In genomic region chr9:37528225-37528970, GRCm38 (mm10) we compare ENCODE assay signal across 7 mouse cellular contexts. TPM values are rescaled to one million over a fixed set of nuclear protein-coding genes. Genes with fewer than 3 reads are reported as not detected.
DNase-seq lines count a peak whose midpoint lies in the region; ATAC-seq and TF ChIP-seq lines count a peak whose summit lies in the region.

No protein-coding gene starts in this region.

- no peak for TF ChIP-seq POLR2A in cortical plate, adult 2 months (IDR thresholded peaks at IDR 0.05; ENCODE audit: extremely low read depth, insufficient read depth, low read length)

- H3K4me1 ChIP-seq in cortical plate, adult 2 months (ENCODE audit: control insufficient read depth, insufficient read depth, low read length), result peaks cover 2% of the 10 kb centered on the region; the same call in 1 of the 2 replicates
- peaks cover 24% of the 10 kb centered on the region; the same call in 1 of the 2 replicates for H3K4me1 ChIP-seq in kidney, embryonic 14.5 days (ENCODE audit: control insufficient read depth, insufficient read depth, low read length)

- no peak for TF ChIP-seq CTCF in cortical plate, adult 2 months (IDR thresholded peaks at IDR 0.05; ENCODE audit: extremely low read depth, insufficient read depth, low read length)

- intact Hi-C loops in left cerebral cortex, postnatal 25 days (cut with DNase I), result no loop called here

- peaks cover 4% of the 10 kb centered on the region; the same call in 1 of the 2 replicates for H3K36me3 ChIP-seq in kidney, embryonic 14.5 days (ENCODE audit: control insufficient read depth, insufficient read depth, low read length)

- H3K4me3 ChIP-seq in cortical plate, adult 2 months (ENCODE audit: insufficient read depth, low read length), result peak overlapping the region; percentile 30
- peak overlapping the region; percentile 38 for H3K4me3 ChIP-seq in kidney, embryonic 14.5 days (ENCODE audit: low read length)

- peak overlapping the region; percentile 42; the same call in 1 of the 2 replicates for H3K9ac ChIP-seq in kidney, embryonic 14.5 days (ENCODE audit: low read depth, low read length)

- no peaks in the 10 kb centered on the region for H3K9me3 ChIP-seq in kidney, embryonic 14.5 days (ENCODE audit: control insufficient read depth, low read length)

- H3K27me3 ChIP-seq in kidney, embryonic 14.5 days (ENCODE audit: control insufficient read depth, insufficient read depth, low read length), result peaks cover 55% of the 10 kb centered on the region

- no peak for ATAC-seq in kidney, embryonic 14.5 days (ENCODE audit: low FRiP score, low TSS enrichment)

- peak overlapping the region; percentile 39 for H3K4me2 ChIP-seq in kidney, embryonic 14.5 days (replicated peaks; ENCODE audit: low read depth, low read length)

- DNase-seq in heart, adult 8-10 months (ENCODE audit: low spot score), result peak; percentile 82
- peak; percentile 76 for DNase-seq in lung, postnatal 25 days (ENCODE audit: low spot score)
- no peak for DNase-seq in right cerebral cortex, postnatal 14 days
- DNase-seq in retina, postnatal 1 day, result no peak
- DNase-seq in left cerebral cortex, postnatal 25 days (ENCODE audit: low spot score in 2 of 2), result no peak

- peak overlapping the region; percentile 13 for H3K27ac ChIP-seq in cortical plate, adult 2 months (ENCODE audit: insufficient read depth, low read length)
- peak overlapping the region; percentile 65; the same call in 1 of the 2 replicates for H3K27ac ChIP-seq in kidney, embryonic 14.5 days (ENCODE audit: low read depth, low read length)

- 23% methylated on average over 9 of the region's 9 CpGs for WGBS in kidney, embryonic 14.5 days

RNA-seq across cellular contexts. Expression of gene Esam, which starts 0.5 kb away (rescaled TPM):
- 35.1 and 36.6 TPM in 2 replicates for polyA plus RNA-seq in cortical plate, adult 2 months (2012; rRNA removed)
- total RNA-seq in heart, adult 8-10 months (2022), result 10 to 100 TPM; 53.1 to 62.0 (median 57.0) TPM
- polyA plus RNA-seq in kidney, embryonic 14.5 days (2014; fragmentation: Nextera tagmentation; extraction: Ambion mirVana), result 49.7 and 61.8 TPM in 2 replicates
- 10 to 100 TPM; 20.2 to 21.6 TPM for total RNA-seq in left cerebral cortex, postnatal 25 days (2021)

RNA-seq across cellular contexts. Expression of gene Vsig2, which starts 10.7 kb away (rescaled TPM):
- polyA plus RNA-seq in cortical plate, adult 2 months (2012; rRNA removed), result 6.6 and 7.6 TPM in 2 replicates
- 1 to 10 TPM; 1.9 to 5.2 (median 3.7) TPM for total RNA-seq in heart, adult 8-10 months (2022)
- 1.1 and 1.3 TPM in 2 replicates for polyA plus RNA-seq in kidney, embryonic 14.5 days (2014; fragmentation: Nextera tagmentation; extraction: Ambion mirVana)
- 1 to 10 TPM; 3.5 to 4.4 TPM for total RNA-seq in left cerebral cortex, postnatal 25 days (2021)

RNA-seq across cellular contexts. Expression of gene Nrgn, which starts 24.3 kb away (rescaled TPM):
- polyA plus RNA-seq in cortical plate, adult 2 months (2012; rRNA removed), result 2,488 and 2,563 TPM in 2 replicates
- 10 to 100 TPM in 2 of 4 experiments, 1 to 10 TPM in 2; 4.8 to 11.7 (median 8.5) TPM for total RNA-seq in heart, adult 8-10 months (2022)
- polyA plus RNA-seq in kidney, embryonic 14.5 days (2014; fragmentation: Nextera tagmentation; extraction: Ambion mirVana), result 3.1 and 3.4 TPM in 2 replicates
- 1,000 to 10,000 TPM; 2,274 to 2,374 TPM for total RNA-seq in left cerebral cortex, postnatal 25 days (2021)

RNA-seq across cellular contexts. Expression of gene Siae, which starts 27.1 kb away (rescaled TPM):
- polyA plus RNA-seq in cortical plate, adult 2 months (2012; rRNA removed), result 22.2 and 24.2 TPM in 2 replicates
- total RNA-seq in heart, adult 8-10 months (2022), result 10 to 100 TPM in 1 of 4 experiments, 1 to 10 TPM in 3; 8.4 to 10.0 (median 9.1) TPM
- 6.8 and 10.8 TPM in 2 replicates for polyA plus RNA-seq in kidney, embryonic 14.5 days (2014; fragmentation: Nextera tagmentation; extraction: Ambion mirVana)
- total RNA-seq in left cerebral cortex, postnatal 25 days (2021), result 10 to 100 TPM; 20.3 to 24.2 TPM

RNA-seq across cellular contexts. Expression of gene Msantd2, which starts 39.3 kb away (rescaled TPM):
- 35.4 and 36.7 TPM in 2 replicates for polyA plus RNA-seq in cortical plate, adult 2 months (2012; rRNA removed)
- 1 to 10 TPM; 3.5 to 7.7 (median 5.4) TPM for total RNA-seq in heart, adult 8-10 months (2022)
- polyA plus RNA-seq in kidney, embryonic 14.5 days (2014; fragmentation: Nextera tagmentation; extraction: Ambion mirVana), result 28.5 and 33.2 TPM in 2 replicates
- 10 to 100 TPM; 20.9 to 23.0 TPM for total RNA-seq in left cerebral cortex, postnatal 25 days (2021)

Comparison
In these comparisons a context has a peak if more than half of its experiments do, and no peak if none do; other contexts are left out.
1. DNase-seq: peak in heart, adult 8-10 months (single experiment) and lung, postnatal 25 days (single experiment); none in right cerebral cortex, postnatal 14 days (single experiment), retina, postnatal 1 day (single experiment) and left cerebral cortex, postnatal 25 days (0 of 2).
2. RNA of gene Nrgn, which starts 24.3 kb away (total RNA-seq): 2,274 to 2,374 TPM in left cerebral cortex, postnatal 25 days; 4.8 to 11.7 TPM in heart, adult 8-10 months; every median in the first group is over 100 times any median in the second.